Mouse (Mus musculus): Measurements from ENCODE around the gene Cap2. TPM values are rescaled to one million over a fixed set of nuclear protein-coding genes. Genes with fewer than 3 reads are reported as not detected.

Gene Cap2
- polyA plus RNA-seq, 1 experiment from 2014 or later = 0.47 TPM

DNA sequence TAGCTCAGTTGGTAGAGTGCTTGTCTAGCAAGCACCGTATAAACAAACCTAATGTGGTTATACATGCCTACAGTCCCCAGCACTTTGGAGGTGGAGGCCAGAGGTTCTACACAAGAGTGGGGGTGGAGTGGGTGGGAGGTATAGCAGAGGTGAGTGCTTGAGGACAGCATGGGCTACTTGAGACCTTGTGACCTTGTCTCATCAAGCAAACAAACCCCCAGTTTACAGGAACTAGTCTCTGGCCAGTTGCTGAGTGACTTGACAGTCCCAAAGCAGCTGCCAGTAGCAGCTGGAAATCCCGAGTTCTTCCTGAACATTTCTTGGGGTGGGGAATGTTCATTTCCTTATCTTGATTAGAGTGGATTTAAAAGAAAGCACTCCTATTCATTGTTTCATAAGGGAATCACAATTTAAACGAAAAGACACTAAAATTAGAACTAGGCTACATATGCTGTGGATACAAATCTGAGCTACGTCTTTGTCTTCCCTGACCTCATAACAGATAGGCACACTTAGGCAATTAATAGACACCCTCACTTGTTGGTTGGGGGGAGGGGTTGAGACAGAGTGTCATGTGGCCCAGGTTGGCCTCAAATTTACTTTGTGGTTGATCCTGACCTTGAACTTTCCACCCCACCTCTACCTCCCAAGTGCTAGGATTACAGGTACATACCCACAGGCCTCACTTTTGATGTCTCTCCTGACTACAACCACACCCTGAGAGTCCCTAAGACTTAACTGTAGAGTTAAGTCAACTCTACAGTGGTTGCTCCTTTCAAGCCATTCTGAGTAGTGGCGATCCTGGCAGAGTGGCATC lies 33.5 kb downstream of the Cap2 start:
- DNase-seq = no peak
- WGBS (ENCODE audit: insufficient replicate concordance) = 63% methylated on average over 5 of the region's 5 CpGs
- H3K36me3 ChIP-seq (replicated peaks; ENCODE audit: insufficient read depth, low read length) = no peaks in the 10 kb centered on the region
- H3K4me3 ChIP-seq (ENCODE audit: low read depth, low read length) = no peak overlapping the region
- no peaks in the 10 kb centered on the region for H3K9me3 ChIP-seq (ENCODE audit: low read length)
- ATAC-seq = no peak
- TF ChIP-seq EP300 (IDR thresholded peaks at IDR 0.05; ENCODE audit: low read depth) (no peak), CTCF (IDR thresholded peaks at IDR 0.05; ENCODE audit: low read depth) (no peak)
- H3K4me1 ChIP-seq (ENCODE audit: insufficient read depth) = 0 out of 2 replicates have a peak, but pooled peaks cover 2% of the 10 kb centered on the region
- no peak overlapping the region for H3K9ac ChIP-seq (replicated peaks)
- no peak overlapping the region for H3K27ac ChIP-seq (ENCODE audit: low read depth)
- H3K27me3 ChIP-seq (ENCODE audit: insufficient read depth, low read length) = no peaks in the 10 kb centered on the region
- no peak overlapping the region for H3K4me2 ChIP-seq (ENCODE audit: low read depth, low read length)

DNA sequence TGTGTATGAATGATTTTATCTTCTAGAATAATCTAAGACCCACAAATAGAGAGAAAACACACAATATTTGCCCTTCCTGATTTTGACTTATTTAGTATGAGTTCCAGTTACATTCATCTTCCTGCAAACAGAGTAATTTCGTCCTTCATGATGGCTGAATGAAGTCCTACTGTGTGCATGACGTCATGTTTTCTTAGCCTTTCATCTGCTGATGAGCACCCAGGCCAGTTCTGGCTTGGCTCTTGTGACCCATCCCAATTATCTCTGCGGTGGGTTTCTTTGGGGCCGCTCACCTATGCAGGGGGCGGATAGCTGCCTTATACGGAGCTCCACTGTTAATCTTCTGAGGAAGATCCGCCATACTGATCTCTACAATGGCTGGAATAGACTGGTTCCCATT lies 37.6 kb downstream of the Cap2 start:
- TF ChIP-seq CTCF (IDR thresholded peaks at IDR 0.05; ENCODE audit: low read depth) (no peak), EP300 (IDR thresholded peaks at IDR 0.05; ENCODE audit: low read depth) (no peak)
- no peaks in the 10 kb centered on the region for H3K36me3 ChIP-seq (replicated peaks; ENCODE audit: insufficient read depth, low read length)
- H3K4me1 ChIP-seq (ENCODE audit: insufficient read depth) = 0 out of 2 replicates have a peak, but pooled peaks cover 2% of the 10 kb centered on the region
- no peak for DNase-seq
- no peak overlapping the region for H3K27ac ChIP-seq (ENCODE audit: low read depth)
- H3K27me3 ChIP-seq (ENCODE audit: insufficient read depth, low read length) = no peaks in the 10 kb centered on the region
- H3K9me3 ChIP-seq (ENCODE audit: low read length) = no peaks in the 10 kb centered on the region
- no peak overlapping the region for H3K9ac ChIP-seq (replicated peaks)
- 79% methylated on average over 7 of the region's 7 CpGs for WGBS (ENCODE audit: insufficient replicate concordance)
- no peak for ATAC-seq
- no peak overlapping the region for H3K4me2 ChIP-seq (ENCODE audit: low read depth, low read length)
- no peak overlapping the region for H3K4me3 ChIP-seq (ENCODE audit: low read depth, low read length)

DNA sequence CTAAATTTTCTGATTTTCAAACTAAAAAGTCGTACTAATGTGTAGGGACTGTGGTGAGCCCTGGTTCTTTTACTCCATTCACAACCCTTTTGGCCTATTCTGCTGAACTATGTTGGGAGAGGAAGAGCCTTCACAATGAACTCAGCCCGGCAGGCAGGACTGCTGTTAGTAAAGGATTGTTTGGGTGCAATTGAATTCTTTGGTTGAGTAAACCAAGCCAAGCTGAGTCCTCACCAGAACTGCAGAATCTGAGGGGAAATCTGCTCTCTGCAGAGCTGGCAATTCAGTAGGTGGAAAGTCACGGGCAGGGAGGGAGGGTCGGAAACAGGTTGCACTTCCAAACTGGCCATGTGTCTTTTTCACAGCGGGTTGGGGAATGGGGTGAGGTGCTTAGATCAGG lies 39.3 kb downstream of the Cap2 start:
- H3K4me2 ChIP-seq (ENCODE audit: low read depth, low read length) = no peak overlapping the region
- WGBS (ENCODE audit: insufficient replicate concordance) = 75% methylated on average over 5 of the region's 5 CpGs
- H3K9me3 ChIP-seq (ENCODE audit: low read length) = no peaks in the 10 kb centered on the region
- no peak for TF ChIP-seq CTCF (IDR thresholded peaks at IDR 0.05; ENCODE audit: low read depth)
- no peak for TF ChIP-seq EP300 (IDR thresholded peaks at IDR 0.05; ENCODE audit: low read depth)
- no peak overlapping the region for H3K27ac ChIP-seq (ENCODE audit: low read depth)
- no peaks in the 10 kb centered on the region for H3K27me3 ChIP-seq (ENCODE audit: insufficient read depth, low read length)
- H3K36me3 ChIP-seq (replicated peaks; ENCODE audit: insufficient read depth, low read length) = no peaks in the 10 kb centered on the region
- no peaks in the 10 kb centered on the region for H3K4me1 ChIP-seq (ENCODE audit: insufficient read depth)
- DNase-seq (no peak), ATAC-seq (no peak)
- H3K9ac ChIP-seq (replicated peaks) = no peak overlapping the region
- H3K4me3 ChIP-seq (ENCODE audit: low read depth, low read length) = no peak overlapping the region

DNA sequence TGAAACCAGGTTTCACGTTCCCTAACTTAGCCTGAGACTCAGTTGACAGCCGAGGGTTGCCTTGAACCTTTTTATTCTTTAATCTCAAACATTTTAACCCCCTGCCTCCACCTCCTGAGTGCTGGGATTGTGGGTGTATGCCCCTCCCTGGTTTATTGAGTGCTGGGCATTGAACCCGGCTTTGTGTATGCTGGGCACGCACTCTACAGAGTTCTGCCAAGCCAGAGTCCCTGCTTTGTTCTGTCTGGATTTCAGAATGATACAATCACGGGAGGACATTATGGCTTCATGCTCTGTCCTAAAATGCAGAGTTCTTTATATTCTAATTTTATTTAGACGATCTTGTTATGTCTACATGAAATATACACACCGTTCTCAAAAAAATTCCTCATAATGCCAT lies 41.1 kb downstream of the Cap2 start:
- no peaks in the 10 kb centered on the region for H3K4me1 ChIP-seq (ENCODE audit: insufficient read depth)
- H3K9ac ChIP-seq (replicated peaks) = no peak overlapping the region
- H3K27me3 ChIP-seq (ENCODE audit: insufficient read depth, low read length) = no peaks in the 10 kb centered on the region
- TF ChIP-seq CTCF (IDR thresholded peaks at IDR 0.05; ENCODE audit: low read depth) (no peak), EP300 (IDR thresholded peaks at IDR 0.05; ENCODE audit: low read depth) (no peak)
- no peak overlapping the region for H3K27ac ChIP-seq (ENCODE audit: low read depth)
- H3K36me3 ChIP-seq (replicated peaks; ENCODE audit: insufficient read depth, low read length) = no peaks in the 10 kb centered on the region
- 80% methylated on average over 7 of the region's 7 CpGs for WGBS (ENCODE audit: insufficient replicate concordance)
- no peaks in the 10 kb centered on the region for H3K9me3 ChIP-seq (ENCODE audit: low read length)
- no peak for ATAC-seq
- H3K4me3 ChIP-seq (ENCODE audit: low read depth, low read length) = no peak overlapping the region
- H3K4me2 ChIP-seq (ENCODE audit: low read depth, low read length) = no peak overlapping the region
- no peak for DNase-seq

DNA sequence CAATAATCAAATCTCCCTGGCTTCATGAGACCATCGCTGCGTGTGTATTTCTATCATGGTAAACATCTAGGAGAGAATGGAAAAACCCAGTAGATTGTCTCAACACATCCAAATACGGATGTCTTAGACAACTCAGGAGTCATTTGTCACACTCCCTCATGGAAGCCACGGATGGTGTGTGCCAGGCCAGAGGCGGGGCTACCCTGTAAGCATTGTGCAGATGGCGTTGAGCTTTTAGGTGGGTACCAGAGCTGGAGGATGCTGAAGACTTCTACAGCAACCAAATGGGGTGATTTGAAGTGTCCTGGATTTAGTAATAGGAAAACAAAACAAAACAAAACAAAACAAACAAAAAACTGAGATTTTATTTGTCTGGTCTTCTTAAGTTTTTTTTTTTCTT lies 43.0 kb downstream of the Cap2 start:
- no peak overlapping the region for H3K27ac ChIP-seq (ENCODE audit: low read depth)
- DNase-seq (no peak), ATAC-seq (no peak)
- no peak overlapping the region for H3K9ac ChIP-seq (replicated peaks)
- 72% methylated on average over 6 of the region's 6 CpGs for WGBS (ENCODE audit: insufficient replicate concordance)
- H3K4me1 ChIP-seq (ENCODE audit: insufficient read depth) = no peaks in the 10 kb centered on the region
- H3K9me3 ChIP-seq (ENCODE audit: low read length) = no peaks in the 10 kb centered on the region
- H3K4me2 ChIP-seq (ENCODE audit: low read depth, low read length) = no peak overlapping the region
- TF ChIP-seq EP300 (IDR thresholded peaks at IDR 0.05; ENCODE audit: low read depth) (no peak), CTCF (IDR thresholded peaks at IDR 0.05; ENCODE audit: low read depth) (no peak)
- H3K36me3 ChIP-seq (replicated peaks; ENCODE audit: insufficient read depth, low read length) = no peaks in the 10 kb centered on the region
- H3K4me3 ChIP-seq (ENCODE audit: low read depth, low read length) = no peak overlapping the region
- H3K27me3 ChIP-seq (ENCODE audit: insufficient read depth, low read length) = no peaks in the 10 kb centered on the region

DNA sequence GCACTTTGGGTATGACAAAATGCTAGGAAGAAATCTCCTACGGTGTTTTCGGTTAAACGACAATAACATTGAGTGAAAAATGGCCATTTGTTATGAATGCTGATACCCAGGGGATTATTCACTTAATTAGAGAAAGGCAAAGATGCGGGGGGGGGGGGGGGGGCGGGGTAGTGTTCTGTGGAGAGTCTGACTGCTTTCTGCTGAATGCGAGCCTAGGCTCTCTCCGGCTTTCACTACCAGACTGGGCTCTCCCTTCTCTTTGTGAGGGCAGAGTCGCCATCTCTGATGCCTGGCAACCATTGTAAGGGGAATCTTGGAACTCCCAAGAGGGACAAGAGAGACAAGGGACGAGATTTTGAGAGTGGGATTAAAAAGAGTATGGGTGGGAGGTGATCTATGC lies 43.4 kb downstream of the Cap2 start:
- no peak for ATAC-seq
- no peaks in the 10 kb centered on the region for H3K4me1 ChIP-seq (ENCODE audit: insufficient read depth)
- WGBS (ENCODE audit: insufficient replicate concordance) = 63% methylated on average over 9 of the region's 9 CpGs
- H3K9ac ChIP-seq (replicated peaks) = no peak overlapping the region
- no peak for DNase-seq
- TF ChIP-seq EP300 (IDR thresholded peaks at IDR 0.05; ENCODE audit: low read depth) = no peak
- TF ChIP-seq CTCF (IDR thresholded peaks at IDR 0.05; ENCODE audit: low read depth) = no peak
- H3K4me2 ChIP-seq (ENCODE audit: low read depth, low read length) = no peak overlapping the region
- no peak overlapping the region for H3K4me3 ChIP-seq (ENCODE audit: low read depth, low read length)
- no peaks in the 10 kb centered on the region for H3K9me3 ChIP-seq (ENCODE audit: low read length)
- H3K27ac ChIP-seq (ENCODE audit: low read depth) = no peak overlapping the region
- H3K36me3 ChIP-seq (replicated peaks; ENCODE audit: insufficient read depth, low read length) = no peaks in the 10 kb centered on the region
- H3K27me3 ChIP-seq (ENCODE audit: insufficient read depth, low read length) = no peaks in the 10 kb centered on the region
